Mouse (Mus musculus) layer of hippocampus, postnatal 25 days (tissue): ENCODE measurements at regions not wholly inside any gene's neighbourhood (a gene's known extent, or its start where the extent isn't known, plus 50 kb on each side); places are given as distances from the start of the nearest gene placed in this dataset.
A peak's percentile ranks its signal among the peaks of the same experiment; 100 is the strongest.
"Not testable (repeated sequence)": the region's sequence is repeated elsewhere in the genome, so short reads cannot be mapped to it uniquely, and the experiment has no call there.

Experiments
- DNase-seq, 2 experiments: peaks; one replicate each; pipeline ENCODE4 v3.0.0; 2022; ENCODE audit warnings: mixed read lengths in 2 of 2, low spot score in 1 of 2; ENCODE audit errors: extremely low spot score in 1 of 2

DNA sequence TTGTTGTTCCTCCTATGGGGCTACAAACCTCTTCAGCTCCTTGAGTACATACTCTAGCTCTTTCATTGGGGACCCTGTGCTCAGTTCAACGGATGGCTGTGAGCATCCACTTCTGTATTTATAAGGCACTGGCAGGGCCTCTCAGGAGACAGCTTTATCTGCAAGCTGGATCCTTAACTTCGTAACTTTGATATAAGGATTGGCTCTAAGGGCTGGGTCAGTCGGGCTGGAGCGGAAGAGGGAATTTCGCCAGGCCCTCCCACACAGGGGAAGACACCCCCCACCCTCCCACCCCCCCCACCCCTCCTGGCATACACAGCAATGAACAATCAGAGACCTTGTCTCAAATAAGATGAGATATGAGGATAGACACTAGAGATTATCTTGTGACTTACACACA, 304.3 kb upstream of the Chordc1 start:
- peak; percentile 6 to 7 for DNase-seq

DNA sequence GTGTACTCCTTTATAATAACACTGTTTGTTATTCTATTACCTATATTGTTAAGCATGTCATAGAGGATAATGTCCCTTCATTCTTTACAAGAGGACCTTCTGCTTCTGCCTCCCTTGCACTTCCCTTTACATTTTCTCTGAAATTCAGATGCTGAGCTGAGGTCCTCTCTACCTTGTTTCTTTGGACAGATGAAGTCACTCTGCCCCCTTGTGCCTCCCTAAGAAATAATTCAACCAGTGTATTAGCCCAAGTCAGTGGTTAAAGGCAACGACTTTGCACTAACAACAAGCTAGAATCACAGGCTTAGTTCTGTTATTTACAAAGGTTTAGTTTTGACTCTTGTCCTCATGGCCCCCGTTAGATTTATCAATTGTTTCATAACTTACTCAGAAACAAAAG, 289.4 kb upstream of the Chordc1 start:
- DNase-seq = peak in 1 of 2 experiments; percentile 3

DNA sequence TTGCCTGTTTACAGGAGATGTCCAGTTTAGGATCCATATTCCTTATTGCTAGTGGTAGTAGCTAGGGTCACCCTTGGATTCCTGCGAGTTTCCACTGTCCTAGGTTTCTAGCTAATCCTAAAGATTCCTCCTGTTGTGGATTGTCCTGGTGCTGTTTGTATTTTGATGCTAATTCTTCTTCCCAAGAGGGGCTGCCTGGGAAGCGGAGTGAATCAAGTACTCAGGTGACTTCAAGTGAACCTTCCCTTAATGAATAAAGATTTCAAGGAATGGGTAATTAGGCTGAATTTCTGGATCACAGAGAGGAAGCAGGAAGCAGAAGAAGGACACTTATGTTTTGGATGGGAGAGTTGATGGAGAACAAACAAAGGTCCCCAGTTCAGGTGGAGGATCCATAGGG, 250.6 kb upstream of the Chordc1 start:
- no peak for DNase-seq

- DNase-seq = not testable (repeated sequence)
Measured at GRCm38 (mm10) chr9:18042636-18043035, 249.3 kb upstream of the Chordc1 start.

GRCm38 (mm10) chr9:18076942-18077341, 215.0 kb upstream of the Chordc1 start:
- DNase-seq = no peak

GRCm38 (mm10) chr9:18078446-18078845, 213.5 kb upstream of the Chordc1 start:
- not testable (repeated sequence) for DNase-seq

DNA sequence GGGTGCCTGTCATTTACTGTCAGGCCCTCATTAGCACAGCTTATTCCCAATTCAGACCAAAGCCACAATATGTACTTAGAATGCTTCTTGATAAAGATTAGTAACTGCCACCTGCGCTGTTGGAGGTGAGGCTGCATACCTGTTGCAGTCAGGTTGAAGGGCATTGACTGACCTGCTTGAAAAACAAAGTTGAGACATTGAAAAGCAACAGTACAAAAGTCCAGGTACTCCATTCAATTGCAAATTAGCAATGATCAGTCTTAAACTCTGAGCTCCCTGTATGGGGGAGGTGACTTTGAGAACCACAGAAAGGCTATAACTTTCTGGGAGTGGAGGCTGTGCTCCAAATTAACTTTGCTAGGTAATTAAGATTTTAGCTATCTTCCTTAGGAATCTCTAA, 212.8 kb upstream of the Chordc1 start:
- DNase-seq = not testable (repeated sequence)
